Mouse (Mus musculus) intestine, embryonic 16.5 days (tissue): ENCODE measurements around the gene Fgfr2. TPM values are rescaled to one million over a fixed set of nuclear protein-coding genes. Genes with fewer than 3 reads are reported as not detected.

Experiments used
- ATAC-seq: fragments of 200-750 bp; cut with Nextera tagmentation; 2 replicates; pipeline ENCODE4 v1.8.0; 2017; ENCODE audit warnings: moderate TSS enrichment, moderate library complexity
- H3K27ac ChIP-seq: fragments of 300-500 bp; sonication (generic); 2 replicates; pipeline ENCODE4 v1.5.1; 2014; ENCODE audit warnings: mild to moderate bottlenecking, low read length
- H3K27me3 ChIP-seq: fragments of 300-500 bp; sonication (generic); replicated peaks from 2 replicates; pipeline ENCODE4 v1.6.1; 2014; ENCODE audit warnings: low read length, control low read depth, mixed read lengths; ENCODE audit not compliant: control insufficient read depth, insufficient read depth
- H3K36me3 ChIP-seq: fragments of 300-500 bp; sonication (generic); 2 replicates; pipeline ENCODE4 v1.6.1; 2014; ENCODE audit warnings: low read length, control low read depth; ENCODE audit not compliant: control insufficient read depth, insufficient read depth
- H3K4me1 ChIP-seq: fragments of 300-500 bp; sonication (generic); 2 replicates; pipeline ENCODE4 v1.6.1; 2014; ENCODE audit warnings: low read length, control low read depth, mixed read lengths; ENCODE audit not compliant: control insufficient read depth, insufficient read depth
- H3K4me2 ChIP-seq: fragments of 300-500 bp; sonication (generic); 2 replicates; pipeline ENCODE4 v1.6.1; 2014; ENCODE audit warnings: low read depth, low read length, control low read depth
- H3K4me3 ChIP-seq: fragments of 300-500 bp; sonication (generic); 2 replicates; pipeline ENCODE4 v1.5.1; 2014; ENCODE audit warnings: mild to moderate bottlenecking, low read length
- H3K9ac ChIP-seq: fragments of 300-500 bp; sonication (generic); 2 replicates; pipeline ENCODE4 v1.6.1; 2014; ENCODE audit warnings: low read depth, low read length
- H3K9me3 ChIP-seq: fragments of 300-500 bp; sonication (generic); 2 replicates; pipeline ENCODE4 v1.6.1; 2016; ENCODE audit warnings: low read length, control low read depth; ENCODE audit not compliant: control insufficient read depth
- WGBS: fragments of 180-500 bp; shearing (Covaris S2); extraction: QIAGEN DNeasy Blood & Tissue Kit; methylation state at CpG from one replicate; pipeline ENCODE4 v1.1.7; 2014; 5-methylcytosine and 5-hydroxymethylcytosine counted together
- polyA plus RNA-seq: library from polyadenylated mRNA; unstranded; fragments of >200 nt; fragmentation: Nextera tagmentation; extraction: Ambion mirVana; gene quantifications from 2 replicates; pipeline ENCODE4 v1.2.1, GENCODE M21; 2015

Fgfr2 gene
- polyA plus RNA-seq, 1 experiment from 2014 or later, result 47.3 TPM

- H3K36me3 ChIP-seq, result no peaks in the 10 kb centered on the region
- peaks cover 50% of the 10 kb centered on the region for H3K4me1 ChIP-seq
- no peak overlapping the region for H3K9ac ChIP-seq
- peak overlapping the region; percentile 82 for H3K27ac ChIP-seq
- ATAC-seq, result peak; percentile 19; the same call in 1 of the 2 replicates
- no peaks in the 10 kb centered on the region for H3K9me3 ChIP-seq
- WGBS, result 69% methylated on average over 3 of the region's 3 CpGs
- H3K4me2 ChIP-seq, result no peak overlapping the region
- H3K4me3 ChIP-seq, result no peak overlapping the region
- H3K27me3 ChIP-seq, result no peaks in the 10 kb centered on the region
Observed at GRCm38 (mm10) chr7:132765629-132766186, 357.4 kb downstream of the Fgfr2 start.

GRCm38 (mm10) chr7:132764896-132765491 lies 358.2 kb downstream of the Fgfr2 start:
- no peak overlapping the region for H3K9ac ChIP-seq
- WGBS, result 61% methylated on average over 4 of the region's 4 CpGs
- no peaks in the 10 kb centered on the region for H3K9me3 ChIP-seq
- H3K4me3 ChIP-seq, result no peak overlapping the region
- H3K4me2 ChIP-seq, result no peak overlapping the region
- no peaks in the 10 kb centered on the region for H3K27me3 ChIP-seq
- ATAC-seq, result peak; percentile 44
- H3K36me3 ChIP-seq, result no peaks in the 10 kb centered on the region
- H3K4me1 ChIP-seq, result peaks cover 50% of the 10 kb centered on the region
- peak overlapping the region; percentile 82 for H3K27ac ChIP-seq

DNA sequence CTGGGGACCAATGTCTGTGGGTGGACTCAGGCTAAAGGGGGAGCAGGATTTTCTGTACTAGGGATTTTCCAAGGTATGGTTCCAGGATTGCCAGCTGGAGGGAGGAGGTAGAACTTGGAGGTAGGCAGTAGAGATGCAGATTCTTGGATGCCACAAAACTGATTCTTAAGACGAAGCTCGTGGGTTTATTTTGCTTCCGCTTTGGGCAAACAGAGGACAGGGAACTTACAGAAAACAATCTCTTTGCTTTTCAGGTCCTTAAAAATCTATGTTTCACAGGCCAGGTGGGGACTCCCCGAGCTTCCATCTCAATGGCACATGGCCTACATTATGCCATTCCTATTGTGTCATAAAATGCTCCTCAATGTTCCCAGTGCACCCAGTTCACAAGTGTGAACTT lies 358.8 kb downstream of the Fgfr2 start:
- Histone ChIP-seq H3K27me3 (no peaks in the 10 kb centered on the region), H3K4me2 (no peak overlapping the region), H3K36me3 (no peaks in the 10 kb centered on the region), H3K27ac (peak overlapping the region; percentile 82; the same call in 1 of the 2 replicates), H3K9ac (no peak overlapping the region), H3K4me3 (no peak overlapping the region), H3K9me3 (no peaks in the 10 kb centered on the region), H3K4me1 (peaks cover 50% of the 10 kb centered on the region)
- ATAC-seq, result no peak
- WGBS, result 92% methylated on average over 4 of the region's 4 CpGs

DNA sequence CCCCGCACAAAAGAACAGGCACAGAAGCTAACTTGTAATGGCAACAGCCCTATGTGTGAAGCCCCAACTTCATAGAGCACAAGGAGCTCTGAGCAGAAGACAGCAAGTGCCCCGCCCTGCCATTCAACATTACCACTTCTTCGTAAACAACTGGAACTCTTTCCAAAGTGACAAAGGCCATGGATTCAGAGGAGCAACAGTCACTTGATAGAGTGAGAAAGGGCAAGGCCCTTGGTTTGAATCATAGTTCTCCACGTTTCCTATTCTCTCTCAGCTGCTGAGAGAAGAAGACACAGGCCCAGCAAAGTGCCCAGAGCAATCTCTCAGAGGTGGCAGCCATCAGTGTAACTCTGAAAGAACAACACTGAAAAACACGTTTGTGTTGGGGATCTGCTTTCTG lies 359.2 kb downstream of the Fgfr2 start:
- Histone ChIP-seq H3K4me3 (no peak overlapping the region), H3K27me3 (no peaks in the 10 kb centered on the region), H3K27ac (no peak overlapping the region), H3K4me1 (peaks cover 50% of the 10 kb centered on the region), H3K9me3 (no peaks in the 10 kb centered on the region), H3K36me3 (no peaks in the 10 kb centered on the region), H3K9ac (no peak overlapping the region), H3K4me2 (no peak overlapping the region)
- WGBS, result 80% methylated on average over 5 of the region's 5 CpGs
- no peak for ATAC-seq

GRCm38 (mm10) chr7:132763351-132763750 lies 359.8 kb downstream of the Fgfr2 start:
- Histone ChIP-seq H3K27me3 (no peaks in the 10 kb centered on the region), H3K9me3 (no peaks in the 10 kb centered on the region), H3K27ac (no peak overlapping the region), H3K4me2 (no peak overlapping the region), H3K9ac (no peak overlapping the region), H3K36me3 (0 out of 2 replicates have a peak, but pooled peaks cover 2% of the 10 kb centered on the region), H3K4me1 (peaks cover 50% of the 10 kb centered on the region), H3K4me3 (no peak overlapping the region)
- ATAC-seq, result no peak
- WGBS, result 93% methylated on average over 6 of the region's 6 CpGs

GRCm38 (mm10) chr7:132761409-132761808 lies 361.7 kb downstream of the Fgfr2 start:
- Histone ChIP-seq H3K9me3 (no peaks in the 10 kb centered on the region), H3K36me3 (0 out of 2 replicates have a peak, but pooled peaks cover 6% of the 10 kb centered on the region), H3K4me1 (peaks cover 50% of the 10 kb centered on the region), H3K9ac (no peak overlapping the region), H3K27ac (0 out of 2 replicates have a peak overlapping the region, but pooled peaks have one; percentile 33), H3K27me3 (no peaks in the 10 kb centered on the region), H3K4me2 (no peak overlapping the region), H3K4me3 (no peak overlapping the region)
- ATAC-seq, result no peak
- WGBS, result 78% methylated on average over 2 of the region's 2 CpGs

GRCm38 (mm10) chr7:132760589-132761180 lies 362.5 kb downstream of the Fgfr2 start:
- 93% methylated on average over 6 of the region's 6 CpGs for WGBS
- 0 out of 2 replicates have a peak, but pooled peaks cover 6% of the 10 kb centered on the region for H3K36me3 ChIP-seq

DNA sequence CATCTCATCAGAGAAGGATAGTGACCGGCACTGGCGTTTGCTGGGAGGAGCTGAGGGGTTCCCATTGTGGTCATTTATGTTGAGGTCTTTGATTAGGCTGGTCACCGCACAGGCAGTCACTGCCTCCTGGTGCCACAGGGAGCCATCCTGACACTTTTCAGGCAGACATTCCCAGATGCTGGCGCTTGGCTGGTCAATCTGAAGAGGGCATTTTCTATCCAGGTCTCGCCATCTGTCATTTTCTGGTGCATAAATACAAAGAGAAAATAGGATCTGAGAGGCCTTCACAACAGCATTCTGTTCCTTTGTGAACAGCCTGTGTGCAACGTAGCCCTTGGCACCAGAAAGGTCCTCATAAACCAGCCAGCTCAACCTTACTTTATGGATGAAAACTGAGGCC lies 363.2 kb downstream of the Fgfr2 start:
- Histone ChIP-seq H3K4me1 (peaks cover 48% of the 10 kb centered on the region), H3K4me2 (no peak overlapping the region), H3K9ac (no peak overlapping the region), H3K36me3 (0 out of 2 replicates have a peak, but pooled peaks cover 6% of the 10 kb centered on the region), H3K9me3 (no peaks in the 10 kb centered on the region), H3K4me3 (no peak overlapping the region), H3K27me3 (no peaks in the 10 kb centered on the region), H3K27ac (no peak overlapping the region)
- 93% methylated on average over 6 of the region's 6 CpGs for WGBS
- no peak for ATAC-seq

More at GRCm38 (mm10) chr7:132760589-132761180, 362.5 kb downstream of the Fgfr2 start:
- Histone ChIP-seq H3K9me3 (no peaks in the 10 kb centered on the region), H3K4me3 (no peak overlapping the region), H3K4me1 (peaks cover 47% of the 10 kb centered on the region), H3K9ac (no peak overlapping the region), H3K27me3 (no peaks in the 10 kb centered on the region), H3K4me2 (no peak overlapping the region), H3K27ac (no peak overlapping the region)
- no peak for ATAC-seq

GRCm38 (mm10) chr7:132759405-132759891 lies 363.7 kb downstream of the Fgfr2 start:
- H3K27ac ChIP-seq, result no peak overlapping the region
- H3K27me3 ChIP-seq, result no peaks in the 10 kb centered on the region
- 93% methylated on average over 22 of the region's 22 CpGs for WGBS
- H3K4me2 ChIP-seq, result no peak overlapping the region
- no peak for ATAC-seq
- H3K9ac ChIP-seq, result no peak overlapping the region
- no peak overlapping the region for H3K4me3 ChIP-seq
- 0 out of 2 replicates have a peak, but pooled peaks cover 6% of the 10 kb centered on the region for H3K36me3 ChIP-seq
- H3K9me3 ChIP-seq, result no peaks in the 10 kb centered on the region
- H3K4me1 ChIP-seq, result peaks cover 48% of the 10 kb centered on the region
